Mouse (Mus musculus): ENCODE measurements at regions not wholly inside any gene's neighbourhood (a gene's known extent, or its start where the extent isn't known, plus 50 kb on each side); places are given as distances from the start of the nearest gene placed in this dataset.

DNA sequence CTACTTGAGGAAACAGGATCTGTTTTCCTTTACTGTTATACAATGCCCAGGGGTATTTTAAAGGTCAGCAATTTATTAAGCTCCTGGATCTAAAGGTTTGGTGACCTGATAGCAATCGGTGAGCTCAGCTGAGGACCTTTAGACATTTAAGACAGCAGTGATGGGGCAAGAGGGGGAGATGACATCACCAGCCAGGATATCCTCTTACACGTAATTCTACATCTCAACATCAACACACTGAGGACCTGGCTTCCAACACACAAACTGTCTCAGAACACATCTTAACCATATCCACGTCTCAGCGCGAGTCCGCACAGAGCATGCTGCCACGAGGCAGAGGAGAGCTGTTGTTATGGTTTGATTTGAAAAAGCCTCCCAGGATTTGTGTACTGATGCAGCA lies 69.2 kb downstream of the Nhlrc3 start:
- no peaks in the 10 kb centered on the region for H3K9me3 ChIP-seq
- no peak overlapping the region for H3K4me3 ChIP-seq (replicated peaks)
- no peak overlapping the region for H3K27ac ChIP-seq
- no peaks in the 10 kb centered on the region for H3K27me3 ChIP-seq
- H3K4me2 ChIP-seq = no peak overlapping the region
- no peak overlapping the region for H3K9ac ChIP-seq (replicated peaks)
- H3K36me3 ChIP-seq = no peaks in the 10 kb centered on the region
- no peak for ATAC-seq (ENCODE audit: insufficient number of reproducible peaks, insufficient read depth, low FRiP score, low TSS enrichment, low read depth)
- 71% methylated on average over 7 of the region's 7 CpGs for WGBS
- H3K4me1 ChIP-seq (replicated peaks) = peaks cover 11% of the 10 kb centered on the region

DNA sequence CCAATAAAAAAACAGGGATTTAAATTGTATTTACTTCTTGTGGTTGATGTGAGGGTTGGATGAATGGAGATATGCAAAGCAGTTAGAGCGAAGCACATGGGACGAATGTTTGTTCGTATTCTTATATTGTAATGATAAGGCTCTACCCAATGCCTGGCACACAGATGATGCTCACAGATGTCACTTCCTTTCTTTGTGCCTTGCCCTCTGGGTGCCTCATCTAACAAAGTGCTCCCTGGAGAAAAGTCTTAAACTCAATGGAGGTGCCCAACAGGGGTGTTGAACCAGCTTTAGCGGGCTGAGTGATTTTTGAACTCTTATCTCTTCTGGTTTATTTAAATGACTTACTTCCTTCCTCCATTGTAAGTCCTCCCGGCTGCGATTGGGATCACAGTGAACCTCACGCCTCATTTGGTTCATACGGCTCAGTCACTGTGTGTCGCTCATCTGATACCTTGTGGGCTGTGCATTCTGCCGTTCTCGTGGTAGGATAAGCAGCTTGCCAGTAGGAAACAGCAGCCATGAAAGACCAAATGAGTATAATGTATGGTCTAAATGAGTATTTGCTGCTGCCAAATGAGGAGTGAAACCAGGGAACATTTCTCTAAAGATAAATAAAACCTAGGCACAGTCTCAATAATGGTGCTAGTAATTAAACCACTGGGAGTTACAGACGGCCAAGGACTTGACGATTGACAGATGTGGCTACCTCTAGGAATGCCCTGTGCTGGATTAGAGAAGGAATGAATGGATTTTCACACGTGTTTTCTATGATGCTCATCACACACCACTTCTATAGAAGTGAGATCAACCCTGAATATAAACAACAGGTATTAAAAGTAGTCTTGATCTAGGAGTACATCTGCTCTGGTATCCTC lies 81.2 kb downstream of the Nhlrc3 start:
- no peak for ATAC-seq (ENCODE audit: insufficient number of reproducible peaks, insufficient read depth, low FRiP score, low TSS enrichment, low read depth)
- H3K27ac ChIP-seq = no peak overlapping the region

DNA sequence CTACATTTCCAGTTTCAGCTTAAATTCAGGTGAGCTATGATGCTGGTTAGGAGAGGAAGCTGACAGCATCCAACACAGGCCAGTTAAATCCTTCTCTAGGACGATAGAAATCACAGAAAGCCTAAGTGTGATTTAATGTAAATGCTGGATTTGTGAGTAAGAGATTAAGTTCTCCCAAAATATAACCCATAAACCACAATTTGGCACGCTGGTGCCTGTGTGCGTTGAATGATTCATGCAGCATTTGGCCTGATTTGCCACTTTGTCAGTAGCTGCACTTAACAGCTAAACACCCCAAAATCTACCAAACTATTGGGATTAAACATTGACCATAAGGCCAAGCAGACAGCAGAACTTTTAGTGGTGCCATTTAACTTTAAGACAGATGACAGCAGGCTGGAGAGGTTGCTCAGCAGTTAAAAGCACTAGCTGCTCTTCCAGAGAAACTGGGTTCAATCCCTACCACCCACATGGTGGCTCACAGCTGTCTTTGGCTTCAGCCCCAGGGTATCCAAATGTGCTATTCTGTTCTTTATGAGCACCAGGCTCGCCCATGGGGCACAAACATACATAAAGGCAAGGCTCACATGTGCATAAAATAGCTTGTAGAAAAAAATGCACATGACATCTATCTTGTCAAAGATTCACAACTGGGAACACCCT lies 83.5 kb downstream of the Nhlrc3 start:
- H3K27ac ChIP-seq = no peak overlapping the region
- WGBS = 62% methylated on average over 4 of the region's 4 CpGs
- no peak for ATAC-seq (ENCODE audit: insufficient number of reproducible peaks, insufficient read depth, low FRiP score, low TSS enrichment, low read depth)

More for the DNA sequence above, 81.2 kb downstream of the Nhlrc3 start:
- Histone ChIP-seq H3K9me3 (peaks cover 10% of the 10 kb centered on the region; the same call in 1 of the 2 replicates), H3K27me3 (no peaks in the 10 kb centered on the region), H3K4me3 (replicated peaks) (no peak overlapping the region), H3K36me3 (no peaks in the 10 kb centered on the region), H3K4me1 (replicated peaks) (peaks cover 8% of the 10 kb centered on the region; the same call in 1 of the 2 replicates), H3K9ac (replicated peaks) (no peak overlapping the region), H3K4me2 (no peak overlapping the region)
- WGBS = 54% methylated on average over 14 of the region's 14 CpGs

DNA sequence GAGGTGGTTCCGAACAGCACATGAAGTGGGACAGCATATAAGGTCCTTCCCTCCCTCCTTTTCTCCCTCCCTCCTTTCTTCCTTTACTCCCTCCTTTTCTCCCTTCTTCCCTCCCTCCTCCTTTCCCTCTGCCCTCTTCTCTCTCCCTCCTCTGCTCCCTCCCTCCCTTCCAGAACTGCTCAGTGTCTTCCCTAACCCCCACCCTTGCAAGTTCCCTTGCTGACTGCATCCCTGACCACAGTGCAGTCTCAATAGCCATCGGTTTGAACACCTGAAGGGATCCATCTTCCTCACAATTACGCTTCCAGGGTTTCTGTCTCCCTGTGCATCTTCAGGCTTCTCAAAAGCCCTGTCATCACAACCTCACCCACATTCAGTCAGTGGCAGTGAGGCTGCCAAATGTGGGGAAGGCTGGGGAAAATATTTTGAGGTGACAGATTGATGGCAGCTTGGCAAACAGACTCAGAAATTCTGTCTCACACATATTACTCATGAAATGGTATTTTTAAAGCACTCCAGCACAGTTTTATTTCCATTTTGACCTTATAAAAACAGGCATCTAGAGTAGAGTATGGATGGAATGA lies 86.2 kb downstream of the Nhlrc3 start:
- 84% methylated on average over 3 of the region's 3 CpGs for WGBS
- no peak for ATAC-seq (ENCODE audit: insufficient number of reproducible peaks, insufficient read depth, low FRiP score, low TSS enrichment, low read depth)
- peak overlapping the region; percentile 13; the same call in 1 of the 2 replicates for H3K27ac ChIP-seq
- H3K9me3 ChIP-seq = no peaks in the 10 kb centered on the region
- H3K4me2 ChIP-seq = peak overlapping the region; percentile 13; the same call in 1 of the 2 replicates
- H3K36me3 ChIP-seq = no peaks in the 10 kb centered on the region
- H3K4me3 ChIP-seq (replicated peaks) = no peak overlapping the region
- H3K9ac ChIP-seq (replicated peaks) = no peak overlapping the region
- peaks cover 14% of the 10 kb centered on the region for H3K4me1 ChIP-seq (replicated peaks)
- H3K27me3 ChIP-seq = no peaks in the 10 kb centered on the region

More for the DNA sequence above, 83.5 kb downstream of the Nhlrc3 start:
- Histone ChIP-seq H3K27me3 (no peaks in the 10 kb centered on the region), H3K4me2 (no peak overlapping the region), H3K4me1 (replicated peaks) (peaks cover 8% of the 10 kb centered on the region; the same call in 1 of the 2 replicates), H3K4me3 (replicated peaks) (no peak overlapping the region), H3K36me3 (no peaks in the 10 kb centered on the region), H3K9ac (replicated peaks) (no peak overlapping the region), H3K9me3 (no peaks in the 10 kb centered on the region)

DNA sequence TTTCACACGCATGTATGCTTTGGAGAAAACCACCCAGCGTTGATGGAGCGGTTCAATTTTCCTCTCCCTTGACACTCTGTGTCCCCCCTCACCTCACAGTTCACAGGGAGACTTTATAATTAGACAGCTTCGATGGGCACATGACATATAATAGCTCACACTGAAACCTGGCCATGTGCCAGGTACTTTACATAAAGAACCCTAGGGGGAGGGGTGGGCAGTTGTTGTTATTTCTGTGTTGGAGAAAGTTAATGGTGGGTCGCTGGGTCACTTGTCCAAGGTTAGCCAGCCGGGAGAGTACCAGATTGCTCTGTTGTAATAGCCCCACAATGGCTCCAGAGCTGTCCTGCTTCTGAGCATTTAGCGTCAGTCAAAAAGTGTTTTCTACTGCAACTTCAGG lies 90.2 kb downstream of the Nhlrc3 start:
- 66% methylated on average over 7 of the region's 7 CpGs for WGBS
- no peaks in the 10 kb centered on the region for H3K27me3 ChIP-seq
- H3K9ac ChIP-seq (replicated peaks) = no peak overlapping the region
- no peak for ATAC-seq (ENCODE audit: insufficient number of reproducible peaks, insufficient read depth, low FRiP score, low TSS enrichment, low read depth)
- H3K4me2 ChIP-seq = no peak overlapping the region
- H3K9me3 ChIP-seq = peaks cover 12% of the 10 kb centered on the region
- no peak overlapping the region for H3K27ac ChIP-seq
- H3K36me3 ChIP-seq = no peaks in the 10 kb centered on the region
- H3K4me1 ChIP-seq (replicated peaks) = peaks cover 11% of the 10 kb centered on the region
- H3K4me3 ChIP-seq (replicated peaks) = no peak overlapping the region

DNA sequence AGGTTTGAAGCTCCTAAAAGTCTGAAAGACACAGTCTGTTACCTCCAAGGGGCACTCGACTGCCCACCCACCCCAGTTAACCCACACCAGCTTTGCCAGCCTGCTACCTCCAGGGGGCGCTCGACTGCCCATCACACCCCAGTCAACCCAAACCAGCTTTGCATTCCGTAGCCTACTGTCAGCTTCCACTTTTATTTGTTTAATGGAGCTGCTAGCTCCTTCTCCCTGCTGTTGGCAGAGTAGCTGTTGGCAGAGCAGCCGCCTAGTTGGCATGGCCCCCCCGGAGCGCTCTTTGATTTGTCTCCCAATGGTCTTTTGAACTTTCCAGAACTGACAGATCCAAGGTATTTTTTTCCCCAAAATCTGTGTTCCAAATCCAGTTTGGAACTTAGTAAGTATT lies 91.2 kb downstream of the Nhlrc3 start:
- Histone ChIP-seq H3K4me1 (replicated peaks) (peaks cover 6% of the 10 kb centered on the region), H3K27me3 (no peaks in the 10 kb centered on the region), H3K27ac (no peak overlapping the region), H3K4me2 (no peak overlapping the region), H3K9me3 (peaks cover 12% of the 10 kb centered on the region), H3K4me3 (replicated peaks) (no peak overlapping the region), H3K9ac (replicated peaks) (no peak overlapping the region), H3K36me3 (no peaks in the 10 kb centered on the region)
- WGBS = 75% methylated on average over 7 of the region's 7 CpGs
- no peak for ATAC-seq (ENCODE audit: insufficient number of reproducible peaks, insufficient read depth, low FRiP score, low TSS enrichment, low read depth)

DNA sequence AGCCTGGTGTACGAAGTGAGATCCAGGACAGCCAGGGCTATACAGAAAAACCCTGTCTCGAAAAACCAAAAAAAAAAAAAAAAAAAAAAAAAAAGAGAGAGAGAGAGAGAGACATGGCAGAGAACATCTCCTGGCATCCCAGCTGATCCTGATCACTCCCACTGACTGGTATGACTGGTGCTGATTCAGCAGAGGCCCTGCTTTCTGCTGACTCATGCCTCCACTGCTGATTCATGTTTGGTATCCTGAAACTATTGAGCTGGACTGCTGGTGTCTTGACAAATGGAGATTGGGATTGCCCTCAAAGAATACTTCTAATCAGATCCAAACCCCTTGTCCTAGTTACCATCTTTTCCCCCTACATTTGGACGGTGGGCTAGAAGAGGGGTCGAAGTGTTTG lies 101.9 kb downstream of the Nhlrc3 start:
- WGBS = 91% methylated on average over 4 of the region's 4 CpGs
- H3K27ac ChIP-seq = no peak overlapping the region
- H3K27me3 ChIP-seq = no peaks in the 10 kb centered on the region
- ATAC-seq (ENCODE audit: insufficient number of reproducible peaks, insufficient read depth, low FRiP score, low TSS enrichment, low read depth) = no peak
- H3K36me3 ChIP-seq = no peaks in the 10 kb centered on the region
- no peak overlapping the region for H3K4me3 ChIP-seq (replicated peaks)
- no peak overlapping the region for H3K4me2 ChIP-seq
- no peak overlapping the region for H3K9ac ChIP-seq (replicated peaks)
- H3K9me3 ChIP-seq = no peaks in the 10 kb centered on the region
- no peaks in the 10 kb centered on the region for H3K4me1 ChIP-seq (replicated peaks)

DNA sequence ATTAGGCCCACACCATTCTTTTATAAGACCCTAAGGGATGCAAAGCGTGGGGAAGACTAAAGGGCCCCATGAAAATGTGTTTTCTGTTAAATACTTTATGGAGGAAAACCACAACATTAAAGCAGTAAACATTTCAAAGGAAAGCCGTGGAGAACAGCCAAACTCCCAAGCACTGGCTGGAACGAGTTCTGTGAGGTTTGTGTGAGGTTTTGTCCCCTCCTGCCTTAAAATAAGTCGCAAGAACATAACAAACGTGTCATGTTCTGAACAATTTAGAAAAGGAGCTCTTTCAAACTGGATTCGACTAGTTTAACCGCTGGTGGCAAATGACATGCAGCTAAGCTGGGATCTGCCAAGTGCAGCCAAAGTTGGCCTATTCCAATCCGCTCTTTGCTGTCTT lies 109.4 kb downstream of the Nhlrc3 start:
- 19% methylated on average over 8 of the region's 8 CpGs for WGBS
- H3K4me2 ChIP-seq = peak overlapping the region; percentile 9; the same call in 1 of the 2 replicates
- H3K27ac ChIP-seq = peak overlapping the region; percentile 81

DNA sequence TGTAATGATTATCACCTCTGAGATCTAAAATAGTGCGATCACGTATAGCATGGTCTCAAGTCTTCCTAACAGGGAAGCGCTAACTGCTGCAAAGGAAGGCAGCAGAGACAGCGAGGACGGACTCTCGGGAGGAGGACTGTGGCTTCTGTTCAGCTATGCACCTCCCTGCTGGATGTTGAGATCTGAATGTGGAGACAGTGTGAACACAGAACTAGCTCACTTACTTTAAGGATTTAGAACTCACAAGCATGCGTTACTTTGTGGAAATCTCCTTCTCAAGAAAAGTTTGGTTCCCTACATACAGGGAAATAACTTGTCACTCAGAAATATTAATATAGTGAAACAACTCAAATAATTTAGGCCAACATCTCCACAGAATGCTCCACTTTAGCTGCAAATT lies 109.8 kb downstream of the Nhlrc3 start:
- peaks cover 8% of the 10 kb centered on the region; the same call in 1 of the 2 replicates for H3K9me3 ChIP-seq
- no peaks in the 10 kb centered on the region for H3K36me3 ChIP-seq
- H3K4me1 ChIP-seq (replicated peaks) = peaks cover 11% of the 10 kb centered on the region; the same call in 1 of the 2 replicates
- ATAC-seq (ENCODE audit: insufficient number of reproducible peaks, insufficient read depth, low FRiP score, low TSS enrichment, low read depth) = peak; percentile 31; the same call in 1 of the 2 replicates
- H3K9ac ChIP-seq (replicated peaks) = no peak overlapping the region
- H3K4me3 ChIP-seq (replicated peaks) = no peak overlapping the region
- H3K27me3 ChIP-seq = peaks cover 6% of the 10 kb centered on the region; the same call in 1 of the 2 replicates
- H3K4me2 ChIP-seq = no peak overlapping the region
- 38% methylated on average over 7 of the region's 7 CpGs for WGBS
- H3K27ac ChIP-seq = peak overlapping the region; percentile 69; the same call in 1 of the 2 replicates

More for the DNA sequence above, 109.4 kb downstream of the Nhlrc3 start:
- Histone ChIP-seq H3K4me3 (replicated peaks) (no peak overlapping the region), H3K4me1 (replicated peaks) (peaks cover 11% of the 10 kb centered on the region; the same call in 1 of the 2 replicates), H3K27me3 (peaks cover 6% of the 10 kb centered on the region; the same call in 1 of the 2 replicates), H3K9ac (replicated peaks) (no peak overlapping the region), H3K9me3 (peaks cover 8% of the 10 kb centered on the region; the same call in 1 of the 2 replicates), H3K36me3 (no peaks in the 10 kb centered on the region)
- peak; percentile 56; the same call in 1 of the 2 replicates for ATAC-seq (ENCODE audit: insufficient number of reproducible peaks, insufficient read depth, low FRiP score, low TSS enrichment, low read depth)

DNA sequence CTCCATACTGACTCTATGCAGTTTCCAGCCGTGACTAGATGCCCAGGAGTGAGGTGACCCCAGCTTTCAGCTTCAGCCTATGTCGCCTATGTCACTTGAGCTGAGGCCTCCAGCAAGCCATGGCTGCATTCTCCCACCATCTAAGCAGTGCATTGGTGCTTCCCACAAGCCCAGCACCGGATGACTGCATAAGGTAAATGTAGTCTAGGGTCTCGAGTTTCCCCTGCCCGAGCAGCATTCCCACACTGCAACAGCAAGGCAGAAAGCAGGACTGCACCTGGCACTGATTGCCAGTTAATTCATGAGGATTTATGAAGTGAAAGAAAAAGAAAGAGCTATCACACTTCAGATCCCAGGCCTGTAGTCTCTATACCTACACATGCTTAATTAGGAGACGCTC lies 119.5 kb downstream of the Nhlrc3 start:
- no peaks in the 10 kb centered on the region for H3K36me3 ChIP-seq
- H3K4me3 ChIP-seq (replicated peaks) = no peak overlapping the region
- 29% methylated on average over 6 of the region's 6 CpGs for whole genome bisulfite sequencing
- H3K4me2 ChIP-seq = no peak overlapping the region
- ATAC-seq (ENCODE audit: insufficient number of reproducible peaks, insufficient read depth, low FRiP score, low TSS enrichment, low read depth) = no peak
- no peak overlapping the region for H3K9ac ChIP-seq (replicated peaks)
- peaks cover 25% of the 10 kb centered on the region for H3K4me1 ChIP-seq (replicated peaks)
- H3K27ac ChIP-seq = no peak overlapping the region
- no peaks in the 10 kb centered on the region for H3K9me3 ChIP-seq
- H3K27me3 ChIP-seq = 0 out of 2 replicates have a peak, but pooled peaks cover 5% of the 10 kb centered on the region

Data from limb, embryonic 12.5 days (tissue).